Mouse (Mus musculus): ENCODE data around the gene Lrg1.

DNA sequence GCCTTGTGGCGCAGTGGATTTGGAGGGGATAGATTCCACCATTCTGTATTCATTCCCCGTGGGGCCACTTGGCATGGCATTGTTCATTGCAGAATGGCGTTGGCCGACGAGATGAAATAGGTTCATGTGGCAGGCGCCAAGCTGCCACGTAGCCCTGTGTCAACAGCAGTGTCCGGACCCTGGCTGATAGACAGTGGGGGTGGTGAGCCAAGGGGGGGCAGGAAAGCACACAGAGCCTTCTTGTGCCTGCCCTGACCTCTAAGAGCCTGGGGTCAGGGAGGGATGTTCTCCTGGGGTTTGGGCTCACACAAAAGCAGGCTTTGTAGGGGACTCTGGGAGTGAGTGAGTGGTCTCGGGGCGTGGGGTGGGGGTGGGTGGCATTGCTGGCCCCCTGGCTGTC, 48.8 kb upstream of the Lrg1 start:
- TF ChIP-seq CTCF (IDR thresholded peaks at IDR 0.05; ENCODE audit: extremely low read depth, insufficient read depth, low read length) (no peak), POLR2A (IDR thresholded peaks at IDR 0.05; ENCODE audit: extremely low read depth, insufficient read depth, low read length) (no peak)
